Mouse (Mus musculus): ENCODE data around the gene Cmklr1.

- TF ChIP-seq CTCF (conservative IDR thresholded peaks at IDR 0.05; ENCODE audit: low read length) = no peak
- TF ChIP-seq NANOG (IDR thresholded peaks at IDR 0.05; ENCODE audit: borderline replicate concordance, low read length) = no peak
Measured at GRCm38 (mm10) chr5:113647141-113647540, 3.1 kb downstream of the Cmklr1 start.

Data from E14TG2a.4 (cell line).